Mouse (Mus musculus): ENCODE data around the gene Mtx2.

Gene Mtx2

DNA sequence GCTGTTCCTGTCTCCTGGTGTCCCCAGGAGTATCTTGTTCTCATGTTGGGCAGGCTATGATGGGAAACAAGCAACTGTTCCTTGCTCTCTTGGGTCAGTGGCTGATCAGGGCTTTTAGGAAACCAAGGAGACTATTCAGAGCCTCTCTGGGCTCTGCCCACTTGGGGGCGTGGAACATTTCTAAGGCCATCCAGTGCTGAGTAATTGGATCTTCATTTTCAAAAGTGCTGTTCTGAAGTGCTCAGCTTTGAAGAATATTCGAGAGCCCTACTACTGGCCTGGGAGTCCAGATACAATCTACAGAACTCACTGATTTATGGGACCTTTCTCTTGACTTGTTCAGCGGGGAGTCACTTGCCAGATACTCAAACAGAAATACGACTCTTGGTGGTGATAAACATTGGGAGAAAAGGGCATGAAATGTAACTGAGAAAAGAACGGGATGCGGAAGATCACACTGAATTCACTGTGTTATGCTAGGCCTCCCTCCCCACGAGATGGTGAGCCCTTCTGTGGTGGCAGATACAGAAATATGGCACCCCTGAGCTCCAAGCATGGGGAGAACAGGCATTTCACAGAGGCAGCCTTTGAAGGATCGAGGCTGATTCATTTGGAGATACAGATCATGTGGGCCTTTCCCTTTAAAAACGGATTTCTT lies 92.4 kb downstream of the Mtx2 start:
- no peak for DNase-seq (ENCODE audit: extremely low read depth, low read depth, low spot score)

DNA sequence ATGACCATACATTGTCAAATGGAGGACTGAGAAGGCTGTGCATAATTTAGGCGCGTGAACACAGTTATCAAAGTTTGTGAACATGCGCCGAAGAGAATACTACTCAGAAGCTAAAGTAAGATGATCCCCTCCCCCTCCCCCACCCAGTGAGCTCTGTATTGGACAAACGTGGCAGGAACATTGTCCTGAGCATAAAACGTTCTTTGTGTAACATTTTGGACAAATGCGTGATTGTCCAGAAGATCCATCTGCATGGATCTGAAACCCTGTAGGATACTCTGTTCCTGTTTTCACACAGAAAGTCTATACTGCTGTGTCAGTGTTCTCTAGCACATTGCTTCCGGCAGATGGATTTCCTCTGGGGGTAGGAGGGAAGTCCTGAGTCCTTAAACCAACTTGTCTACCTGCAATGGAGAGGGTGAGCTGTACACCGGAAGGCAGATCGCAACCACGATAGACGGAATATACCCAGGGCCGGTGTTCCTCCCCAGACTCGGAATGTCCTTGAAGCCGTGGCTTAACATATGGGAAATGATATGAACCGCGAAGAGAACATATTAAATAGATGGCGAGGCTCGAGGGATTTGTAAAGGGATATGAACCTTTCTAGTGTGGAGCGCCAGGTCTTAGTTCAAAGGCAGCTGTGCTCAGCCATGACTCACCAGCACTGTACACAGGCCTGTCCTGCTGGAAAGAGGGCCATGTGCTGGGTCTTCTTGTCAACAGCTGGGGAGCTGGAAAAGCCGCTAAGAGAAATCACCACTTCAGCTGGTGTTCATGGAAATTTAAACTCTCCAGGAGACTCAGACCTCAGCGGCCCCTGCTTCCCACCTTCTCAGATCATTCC lies 100.6 kb downstream of the Mtx2 start:
- no peak for DNase-seq (ENCODE audit: extremely low read depth, low read depth, low spot score)
